Mouse (Mus musculus): Measurements from ENCODE around the gene Crygc.

DNA sequence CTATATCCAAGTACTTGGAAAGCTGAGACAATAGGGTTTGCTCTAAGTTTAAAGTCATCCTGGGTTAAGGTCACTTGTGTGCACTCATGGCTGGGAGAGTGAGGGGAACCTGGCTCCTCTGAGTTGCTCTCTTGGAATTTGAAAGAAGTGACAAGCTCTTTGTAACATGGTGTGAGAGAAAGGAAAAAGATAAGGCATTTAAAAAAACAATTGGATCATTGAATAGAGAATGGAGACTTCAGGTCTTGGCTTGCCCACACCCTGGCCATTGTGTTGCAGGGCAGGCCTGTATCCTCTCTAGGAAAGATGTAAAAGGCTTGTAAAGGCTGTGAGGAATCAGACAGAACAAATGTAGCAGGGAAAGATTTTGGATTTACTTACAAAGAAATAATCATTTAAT lies 5.6 kb downstream of the Crygc start:
- TF ChIP-seq CTCF (IDR thresholded peaks at IDR 0.05; ENCODE audit: extremely low read depth, insufficient read depth, insufficient read length, insufficient replicate concordance) (no peak), POLR2A (IDR thresholded peaks at IDR 0.05; ENCODE audit: low read depth, low read length) (no peak)

All from spleen, adult 2 months (tissue).